Mouse (Mus musculus): ENCODE measurements around the gene Ahnak2. TPM values are rescaled to one million over a fixed set of nuclear protein-coding genes. Genes with fewer than 3 reads are reported as not detected.

The Ahnak2 gene
- polyA plus RNA-seq, 2 experiments from 2014 or later: not detected

DNA sequence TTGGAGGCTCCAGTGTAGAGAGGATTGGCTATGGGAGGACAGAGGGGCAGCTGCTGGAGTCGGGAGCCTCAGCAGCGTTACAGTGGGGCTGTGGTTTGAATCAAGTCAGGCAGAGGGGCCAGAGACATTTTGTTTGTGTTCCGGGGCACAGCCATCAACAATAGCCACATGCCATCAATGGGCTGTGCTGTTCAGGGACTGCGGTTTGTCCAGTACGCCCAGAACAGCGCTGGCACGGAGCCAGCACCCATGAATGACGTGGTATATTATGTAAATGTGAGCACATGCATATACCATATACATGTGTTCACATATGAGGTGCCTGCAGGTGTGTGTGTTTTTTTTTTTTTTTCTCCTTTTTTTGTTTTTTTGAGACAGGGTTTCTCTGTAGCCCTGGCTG lies 74.7 kb downstream of the Ahnak2 start:
- ATAC-seq: no peak

DNA sequence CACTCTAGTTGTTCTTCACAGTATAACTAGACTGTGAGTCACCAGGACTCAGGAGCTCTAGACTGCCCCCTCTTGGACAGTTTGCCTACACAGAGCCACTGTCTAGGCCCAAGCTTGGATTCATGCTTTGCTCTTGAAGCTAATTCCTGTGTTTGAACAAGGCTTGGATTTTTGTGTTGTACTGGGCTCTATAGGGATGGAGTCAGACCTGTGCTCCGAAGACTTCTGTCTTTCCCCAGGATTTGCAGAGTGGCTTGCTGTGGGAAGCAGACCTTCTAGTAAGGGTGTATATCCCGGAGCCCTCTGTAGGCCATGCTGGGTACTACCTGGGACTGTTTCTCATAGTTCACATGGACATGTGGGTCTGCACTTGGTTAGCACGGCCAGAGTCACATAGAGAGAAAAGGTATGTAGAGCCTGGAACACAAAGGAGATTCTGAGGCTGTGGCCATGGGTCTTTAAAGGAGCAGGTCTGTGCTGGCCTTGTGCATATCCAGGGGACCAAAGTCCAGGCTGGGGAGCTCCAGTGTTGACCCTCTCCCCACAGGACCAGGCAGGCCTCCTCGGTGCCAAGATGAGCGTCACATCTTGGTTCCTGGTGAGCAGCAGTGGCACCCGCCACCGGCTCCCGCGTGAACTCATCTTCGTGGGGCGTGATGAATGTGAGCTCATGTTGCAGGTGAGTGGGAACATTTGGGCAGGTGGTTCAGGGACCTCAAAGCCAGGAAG lies 78.2 kb downstream of the Ahnak2 start:
- ATAC-seq: peak; percentile 71

DNA sequence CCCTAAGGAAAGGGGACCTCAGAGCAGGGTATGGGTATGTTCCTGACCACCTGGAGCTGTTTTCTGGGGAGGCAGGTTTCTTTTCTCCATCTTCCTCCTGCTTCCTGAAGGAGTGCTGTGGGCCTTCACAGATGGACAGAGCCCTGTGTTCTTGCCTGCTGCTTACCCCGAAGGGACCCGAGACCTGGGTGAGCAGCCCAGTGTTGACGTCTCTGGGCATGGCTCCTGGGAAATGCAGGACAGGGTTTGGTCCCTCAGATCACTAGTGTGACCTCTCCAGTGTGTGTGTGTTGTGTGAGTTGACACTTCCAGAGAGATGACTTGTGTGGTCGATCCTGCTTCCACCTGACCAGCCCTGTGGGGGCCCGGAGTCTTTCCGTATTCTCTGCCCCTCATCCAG lies 79.0 kb downstream of the Ahnak2 start:
- no peak for ATAC-seq

GRCm38 (mm10) chr12:112723028-112723330 lies 79.5 kb downstream of the Ahnak2 start:
- no peak for ATAC-seq

DNA sequence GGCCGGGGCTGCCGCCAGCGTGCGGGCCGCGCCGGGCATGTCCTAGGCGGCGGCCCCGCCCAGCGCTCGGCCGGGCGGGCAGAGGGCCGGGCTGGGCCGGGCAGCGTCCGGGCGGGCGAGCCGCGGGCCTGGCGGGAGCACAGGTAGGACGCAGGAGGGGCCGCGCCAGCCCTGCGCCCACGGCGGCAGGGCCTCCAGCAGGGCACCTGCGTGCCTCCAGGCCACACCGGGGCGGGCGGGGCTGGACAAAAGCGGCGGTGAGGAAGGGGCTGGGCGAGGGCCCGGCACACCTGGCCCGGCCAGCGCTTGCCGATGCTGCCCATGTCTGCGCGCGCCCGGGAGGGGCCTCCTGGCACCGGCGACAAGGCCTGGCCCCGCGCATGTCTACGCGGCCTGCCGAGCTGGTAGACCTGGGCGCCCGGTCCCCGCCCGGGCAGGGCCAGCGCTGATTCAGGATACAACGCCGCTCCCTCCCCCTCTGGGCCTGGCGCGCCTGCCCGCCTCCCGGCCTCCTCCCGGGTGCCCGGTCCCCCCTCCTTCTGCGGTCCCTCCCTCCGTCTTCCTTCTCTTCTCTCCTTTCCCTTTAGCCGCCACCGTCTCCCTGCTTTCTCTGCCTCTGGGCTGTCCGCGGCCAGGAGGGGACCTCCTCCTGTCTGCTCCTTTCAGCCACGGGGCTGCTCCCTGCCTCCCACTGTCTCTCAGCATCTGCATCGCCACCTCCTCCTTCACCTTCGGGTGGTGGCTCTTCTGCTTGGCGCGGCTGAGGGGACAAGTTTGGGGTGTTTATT lies 80.0 kb downstream of the Ahnak2 start:
- peak; percentile 43 for ATAC-seq

Other genes with a start within 250 kb of the Ahnak2 start
- gene Inf2, start 213.9 kb downstream of the Ahnak2 start, polyA plus RNA-seq (2017; shearing (Covaris generic)): 10 to 100 TPM in 1 of 2 experiments, 1 to 10 TPM in 1; 9.1 to 12.2 TPM
- 1 to 10 TPM; 2.0 to 2.3 TPM for gene Adssl1, start 182.6 kb downstream of the Ahnak2 start, polyA plus RNA-seq (2017; shearing (Covaris generic))
- 10 to 100 TPM; 30.9 to 37.1 TPM for gene Siva1, start 158.0 kb downstream of the Ahnak2 start, polyA plus RNA-seq (2017; shearing (Covaris generic))
- gene Akt1, start 127.8 kb downstream of the Ahnak2 start, polyA plus RNA-seq (2017; shearing (Covaris generic)): 10 to 100 TPM; 14.6 to 18.4 TPM
- gene Zbtb42, start 123.8 kb downstream of the Ahnak2 start, polyA plus RNA-seq (2017; shearing (Covaris generic)): 1 to 10 TPM; 2.8 to 2.9 TPM
- gene Cep170b, start 82.2 kb downstream of the Ahnak2 start, polyA plus RNA-seq (2017; shearing (Covaris generic)): 1 to 10 TPM; 2.4 to 4.9 TPM
- 1 to 10 TPM; 1.7 to 7.2 TPM for gene Pld4, start 42.0 kb downstream of the Ahnak2 start, polyA plus RNA-seq (2017; shearing (Covaris generic))
- under 1 TPM in 1 of 2 experiments, not detected in 1; 0.22 TPM for gene Clba1, start 6.3 kb upstream of the Ahnak2 start, polyA plus RNA-seq (2017; shearing (Covaris generic))
- gene Cdca4, start 26.8 kb upstream of the Ahnak2 start, polyA plus RNA-seq (2017; shearing (Covaris generic)): 10 to 100 TPM; 70.5 to 85.8 TPM
- gene Gpr132, start 65.6 kb upstream of the Ahnak2 start, polyA plus RNA-seq (2017; shearing (Covaris generic)): 100 to 1,000 TPM in 1 of 2 experiments, 10 to 100 TPM in 1; 79.5 to 107 TPM
- 1 to 10 TPM; 1.1 to 2.0 TPM for gene Jag2, start 127.1 kb upstream of the Ahnak2 start, polyA plus RNA-seq (2017; shearing (Covaris generic))
- 10 to 100 TPM; 38.1 to 42.5 TPM for gene Nudt14, start 139.5 kb upstream of the Ahnak2 start, polyA plus RNA-seq (2017; shearing (Covaris generic))
- 1 to 10 TPM; 7.8 to 8.7 TPM for gene Btbd6, start 173.8 kb upstream of the Ahnak2 start, polyA plus RNA-seq (2017; shearing (Covaris generic))
- 10 to 100 TPM; 26.9 to 32.7 TPM for gene Brf1, start 198.0 kb upstream of the Ahnak2 start, polyA plus RNA-seq (2017; shearing (Covaris generic))
- gene Pacs2, start 211.9 kb upstream of the Ahnak2 start, polyA plus RNA-seq (2017; shearing (Covaris generic)): 1 to 10 TPM; 5.8 to 7.3 TPM